Mouse (Mus musculus) small intestine, adult 2 months (tissue): Measurements from ENCODE around the gene 4930404N11Rik. TPM values are rescaled to one million over a fixed set of nuclear protein-coding genes. Genes with fewer than 3 reads are reported as not detected.
A peak's percentile ranks its signal among the peaks of the same experiment; 100 is the strongest.

ENCODE experiments used
- H3K27ac ChIP-seq: fragments of 200-500 bp; 2 replicates; pipeline ENCODE4 v1.5.1; 2012; ENCODE audit warnings: low read depth, low read length, control low read depth, inconsistent platforms; ENCODE audit not compliant: insufficient read depth
- H3K27me3 ChIP-seq: fragments of 200-500 bp; 2 replicates; pipeline ENCODE4 v1.6.1; 2012; ENCODE audit warnings: mild to moderate bottlenecking, moderate library complexity, low read length, inconsistent platforms; ENCODE audit not compliant: control insufficient read depth, insufficient read depth
- H3K36me3 ChIP-seq: fragments of 200-500 bp; 2 replicates; pipeline ENCODE4 v1.6.1; 2012; ENCODE audit warnings: mild to moderate bottlenecking, low read length, control low read depth, inconsistent platforms; ENCODE audit not compliant: control insufficient read depth, insufficient read depth
- H3K4me1 ChIP-seq: fragments of 200-500 bp; 2 replicates; pipeline ENCODE4 v1.6.1; 2012; ENCODE audit warnings: low read length, inconsistent platforms, mixed read lengths; ENCODE audit not compliant: control insufficient read depth, insufficient read depth, insufficient read length
- H3K4me3 ChIP-seq: fragments of 200-500 bp; 2 replicates; pipeline ENCODE4 v1.5.1; 2012; ENCODE audit warnings: low read depth, mild to moderate bottlenecking, control low read depth, inconsistent platforms, low read length, moderate library complexity
- CTCF ChIP-seq: fragments of 200-500 bp; IDR thresholded peaks from 2 replicates; pipeline ENCODE4 v1.5.1; 2012; ENCODE audit warnings: low read depth, mild to moderate bottlenecking, control low read depth, inconsistent platforms, low read length, moderate library complexity, mixed read lengths; ENCODE audit not compliant: insufficient replicate concordance, insufficient read length; ENCODE audit errors: extremely low read depth
- POLR2A ChIP-seq: fragments of 200-500 bp; IDR thresholded peaks from 2 replicates; pipeline ENCODE4 v1.6.1; 2012; ENCODE audit warnings: low read depth, mild to moderate bottlenecking, control low read depth, inconsistent platforms, low read length, moderate library complexity
- WGBS: fragments of 180-500 bp; shearing (Covaris S2); methylation state at CpG from one replicate; pipeline ENCODE4 v1.1.7; 2018; 5-methylcytosine and 5-hydroxymethylcytosine counted together
- polyA plus RNA-seq: library from polyadenylated mRNA; depleted of rRNA; stranded (reverse); fragments of >200 nt; gene quantifications from 2 replicates; pipeline ENCODE4 v1.2.3, GENCODE M21; 2012

4930404N11Rik gene
- polyA plus RNA-seq, 1 experiment = 7.4 TPM

DNA sequence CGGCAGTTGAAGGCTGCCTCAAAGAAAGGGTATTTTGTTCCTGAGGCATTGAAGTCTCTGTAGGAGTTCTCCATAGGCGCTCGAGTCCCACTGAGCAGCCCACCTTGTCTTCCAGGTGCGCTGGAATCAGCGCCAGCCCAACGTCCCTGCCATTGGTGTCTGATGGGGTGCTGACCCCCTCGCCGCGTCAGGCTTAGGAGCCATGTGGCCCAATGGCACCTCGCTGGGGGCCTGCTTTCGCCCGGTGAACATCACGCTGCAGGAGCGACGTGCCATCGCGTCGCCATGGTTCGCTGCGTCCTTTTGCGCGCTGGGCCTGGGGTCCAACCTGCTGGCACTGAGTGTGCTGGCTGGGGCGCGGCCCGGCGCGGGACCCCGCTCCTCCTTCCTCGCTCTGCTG lies 33.3 kb downstream of the 4930404N11Rik start:
- Histone ChIP-seq H3K4me1 (peaks cover 12% of the 10 kb centered on the region), H3K4me3 (0 out of 2 replicates have a peak overlapping the region, but pooled peaks have one; percentile 20)
- TF ChIP-seq CTCF = no peak
- no peak for TF ChIP-seq POLR2A

DNA sequence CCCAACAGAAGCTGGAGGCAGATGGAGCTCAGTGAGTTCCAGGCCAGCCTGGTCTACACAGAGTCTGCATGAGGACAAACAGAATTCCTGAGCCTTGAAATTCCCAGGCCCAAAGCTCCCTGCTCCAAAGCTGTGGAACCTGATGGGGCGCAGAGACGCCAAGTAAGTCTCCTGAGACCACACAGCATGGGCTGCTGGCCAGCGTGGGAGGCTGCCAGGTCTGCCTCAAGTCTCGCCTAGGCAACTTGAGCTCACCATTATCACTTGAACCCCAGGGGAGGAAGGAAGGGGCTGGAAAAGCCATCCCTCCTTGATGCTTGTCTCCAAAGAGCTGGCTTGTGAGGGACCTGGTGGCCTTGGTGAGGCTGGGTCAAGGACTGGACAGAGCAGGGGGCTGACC lies 35.6 kb downstream of the 4930404N11Rik start:
- no peak overlapping the region for H3K4me3 ChIP-seq
- 73% methylated on average over 4 of the region's 4 CpGs for WGBS

More for the DNA sequence above, 33.3 kb downstream of the 4930404N11Rik start:
- no peak overlapping the region for H3K27ac ChIP-seq
- 39% methylated on average over 29 of the region's 29 CpGs for WGBS
- 0 out of 2 replicates have a peak, but pooled peaks cover under 1% of the 10 kb centered on the region for H3K36me3 ChIP-seq
- peaks cover 11% of the 10 kb centered on the region for H3K27me3 ChIP-seq

DNA sequence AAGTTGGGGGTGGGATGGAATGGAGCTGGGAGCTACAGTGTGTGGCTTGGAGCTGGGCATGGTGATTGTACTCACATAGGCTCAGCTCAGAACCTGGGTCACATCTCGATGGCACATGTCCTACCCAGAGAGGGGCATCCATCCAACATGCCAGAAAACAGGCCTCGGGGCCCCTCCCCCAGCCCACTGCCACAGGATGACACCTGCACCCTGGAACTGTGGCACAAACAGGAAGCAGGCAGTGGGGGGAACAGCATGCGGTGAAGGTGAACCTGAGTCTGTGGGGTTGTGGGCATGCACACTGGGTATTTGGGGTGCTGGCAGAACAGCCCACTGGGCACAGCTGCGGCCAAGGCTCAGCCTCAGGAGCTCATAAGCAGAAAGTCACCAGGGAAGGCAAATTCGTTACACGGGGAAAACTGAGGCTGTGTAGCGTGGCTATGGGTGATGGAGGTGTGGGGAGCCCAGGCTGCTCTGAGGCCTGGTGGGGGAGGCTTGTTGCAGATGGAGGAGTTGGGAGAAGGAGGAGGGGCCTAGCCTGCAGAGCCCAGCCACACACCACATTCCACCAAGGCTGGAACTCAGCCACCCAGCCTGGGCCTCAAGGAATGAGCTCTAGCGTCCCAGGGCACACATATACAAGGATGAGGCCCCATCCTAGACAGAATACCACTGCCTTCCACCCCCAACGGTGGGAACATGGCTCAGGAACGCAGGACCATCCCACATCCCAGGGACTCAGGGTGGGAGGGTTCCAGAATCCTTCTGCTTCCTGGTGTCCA lies 36.2 kb downstream of the 4930404N11Rik start:
- WGBS = 68% methylated on average over 10 of the region's 10 CpGs
- peak overlapping the region; percentile 16 for H3K4me3 ChIP-seq

More for the DNA sequence above, 35.6 kb downstream of the 4930404N11Rik start:
- peak overlapping the region; percentile 62 for H3K27ac ChIP-seq
- peaks cover 11% of the 10 kb centered on the region for H3K27me3 ChIP-seq
- peaks cover 12% of the 10 kb centered on the region for H3K4me1 ChIP-seq
- TF ChIP-seq POLR2A = no peak
- no peak for TF ChIP-seq CTCF
- H3K36me3 ChIP-seq = peaks cover 22% of the 10 kb centered on the region

DNA sequence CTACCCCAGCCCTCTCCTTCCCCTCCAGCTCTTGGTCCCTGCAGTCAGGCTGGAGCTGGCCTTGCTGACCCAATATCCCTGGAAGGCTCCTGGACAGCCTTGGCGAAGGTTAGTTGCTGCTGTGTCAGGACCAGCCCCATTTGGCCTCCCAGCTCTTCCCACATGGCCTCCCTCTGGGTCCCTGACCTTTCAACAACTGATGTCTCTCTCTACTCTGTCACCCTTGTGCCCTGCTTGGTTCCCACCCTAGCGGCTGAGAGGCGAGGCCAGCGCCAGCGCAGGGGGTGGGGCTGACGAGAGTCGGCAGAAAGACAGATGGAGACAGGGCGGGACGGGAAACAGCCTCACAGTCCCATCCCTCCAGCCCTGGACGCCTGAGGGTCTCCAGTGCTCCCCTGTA lies 37.2 kb downstream of the 4930404N11Rik start, which contains the start of gene Tbxa2r:
TSS of gene Tbxa2r (plus strand) at position 346 of the 400 bp plus-strand sequence.
- peaks cover 39% of the 10 kb centered on the region for H3K36me3 ChIP-seq
- WGBS = 15% methylated on average over 10 of the region's 10 CpGs
- H3K4me1 ChIP-seq = peaks cover 12% of the 10 kb centered on the region

More for the DNA sequence above, 36.2 kb downstream of the 4930404N11Rik start:
- H3K4me1 ChIP-seq = peaks cover 12% of the 10 kb centered on the region
- TF ChIP-seq CTCF (no peak), POLR2A (no peak)
- H3K36me3 ChIP-seq = peaks cover 29% of the 10 kb centered on the region
- H3K27ac ChIP-seq = peak overlapping the region; percentile 62
- H3K27me3 ChIP-seq = peaks cover 11% of the 10 kb centered on the region

DNA sequence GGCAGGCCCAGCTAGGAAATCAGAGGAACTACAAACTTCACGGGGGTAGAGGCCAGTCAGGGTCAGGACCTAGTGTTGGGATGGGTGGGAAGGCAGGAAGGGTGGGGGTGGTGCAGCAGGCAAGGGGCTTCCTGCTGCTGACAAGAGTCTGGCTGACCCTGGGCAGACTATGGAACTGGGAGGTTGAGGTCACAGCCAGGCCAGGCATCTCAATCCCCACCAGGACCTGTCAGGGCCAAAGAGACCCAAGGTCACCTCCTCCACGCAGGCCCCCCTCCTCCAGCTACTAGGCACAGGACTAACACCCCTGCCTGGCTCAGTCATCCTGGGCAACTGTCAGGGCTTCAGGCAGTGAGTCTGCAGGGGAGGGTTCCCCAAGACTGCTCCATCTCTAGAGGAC lies 37.7 kb downstream of the 4930404N11Rik start:
- no peak overlapping the region for H3K4me3 ChIP-seq
- TF ChIP-seq CTCF = no peak
- TF ChIP-seq POLR2A = no peak
- 41% methylated on average over 2 of the region's 2 CpGs for WGBS
- H3K4me1 ChIP-seq = peaks cover 12% of the 10 kb centered on the region
- H3K27ac ChIP-seq = no peak overlapping the region
- peaks cover 42% of the 10 kb centered on the region for H3K36me3 ChIP-seq
- H3K27me3 ChIP-seq = peaks cover 9% of the 10 kb centered on the region

More for the DNA sequence above, 37.2 kb downstream of the 4930404N11Rik start, which contains the start of gene Tbxa2r:
- Histone ChIP-seq H3K4me3 (peak within 1 kb of the TSS; percentile 16), H3K27me3 (peaks cover 11% of the 10 kb centered on the region), H3K27ac (peak within 1 kb of the TSS; percentile 62)
- TF ChIP-seq POLR2A (no peak), CTCF (no peak)

DNA sequence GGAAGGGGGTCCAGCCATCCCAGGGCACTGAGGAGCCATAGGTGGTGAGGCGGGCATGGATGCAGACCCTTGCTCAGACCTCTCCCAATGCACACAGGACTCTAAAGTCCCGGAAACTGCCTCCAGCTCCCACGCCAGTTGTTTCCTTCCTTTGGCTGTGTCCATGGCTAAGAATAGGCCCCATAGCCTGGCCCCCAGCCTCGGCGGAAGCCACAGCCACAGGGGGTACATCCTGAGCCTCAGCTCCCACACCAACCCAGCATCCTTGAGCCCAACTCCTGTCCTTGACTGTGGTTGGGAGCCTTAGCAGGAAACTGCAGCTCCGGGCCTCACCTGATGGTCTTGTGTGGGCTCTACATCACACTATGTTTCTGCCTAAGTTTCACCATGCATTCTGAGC lies 38.8 kb downstream of the 4930404N11Rik start:
- Histone ChIP-seq H3K27me3 (no peaks in the 10 kb centered on the region), H3K27ac (no peak overlapping the region), H3K4me1 (peaks cover 12% of the 10 kb centered on the region), H3K4me3 (no peak overlapping the region), H3K36me3 (peaks cover 49% of the 10 kb centered on the region)
- TF ChIP-seq CTCF (no peak), POLR2A (no peak)
- WGBS = 75% methylated on average over 6 of the region's 6 CpGs

DNA sequence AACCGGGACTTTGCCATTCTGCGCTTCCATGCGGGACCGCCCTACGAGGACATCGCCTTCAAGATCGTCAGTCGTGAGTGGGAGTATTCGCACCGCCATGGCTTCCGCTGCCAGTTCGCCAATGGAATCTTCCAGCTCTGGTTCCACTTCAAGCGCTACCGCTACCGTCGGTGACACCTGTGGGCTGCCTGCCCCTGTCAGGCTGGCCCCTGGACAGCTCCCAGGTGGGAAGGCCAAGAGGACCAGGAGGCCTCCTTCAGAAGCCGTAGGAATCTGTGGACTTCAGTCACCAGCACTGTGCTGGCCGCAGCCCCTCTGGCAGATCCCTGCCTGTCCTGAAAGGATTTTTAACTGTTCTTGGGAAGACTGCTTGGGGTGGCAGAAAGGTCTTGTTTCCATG lies 39.8 kb downstream of the 4930404N11Rik start:
- peaks cover 49% of the 10 kb centered on the region for H3K36me3 ChIP-seq
- no peak for TF ChIP-seq POLR2A
- no peak for TF ChIP-seq CTCF
- H3K4me1 ChIP-seq = peaks cover 10% of the 10 kb centered on the region
- 91% methylated on average over 18 of the region's 18 CpGs for WGBS
- no peak overlapping the region for H3K27ac ChIP-seq
- no peaks in the 10 kb centered on the region for H3K27me3 ChIP-seq
- no peak overlapping the region for H3K4me3 ChIP-seq
